Mouse (Mus musculus): ENCODE results near the gene Khdrbs1.
A peak's percentile ranks its signal among the peaks of the same experiment; 100 is the strongest.

The Khdrbs1 gene

GRCm38 (mm10) chr4:129672878-129673449 is 69.1 kb downstream of the Khdrbs1 start:
- DNase-seq (ENCODE audit: low spot score): no peak

GRCm38 (mm10) chr4:129672083-129672877 is 69.8 kb downstream of the Khdrbs1 start, which contains the start of gene Kpna6:
Gene Kpna6, minus strand, starts transcription at chr4:129672767.
- peak; percentile 78 for DNase-seq (ENCODE audit: low spot score)

DNA sequence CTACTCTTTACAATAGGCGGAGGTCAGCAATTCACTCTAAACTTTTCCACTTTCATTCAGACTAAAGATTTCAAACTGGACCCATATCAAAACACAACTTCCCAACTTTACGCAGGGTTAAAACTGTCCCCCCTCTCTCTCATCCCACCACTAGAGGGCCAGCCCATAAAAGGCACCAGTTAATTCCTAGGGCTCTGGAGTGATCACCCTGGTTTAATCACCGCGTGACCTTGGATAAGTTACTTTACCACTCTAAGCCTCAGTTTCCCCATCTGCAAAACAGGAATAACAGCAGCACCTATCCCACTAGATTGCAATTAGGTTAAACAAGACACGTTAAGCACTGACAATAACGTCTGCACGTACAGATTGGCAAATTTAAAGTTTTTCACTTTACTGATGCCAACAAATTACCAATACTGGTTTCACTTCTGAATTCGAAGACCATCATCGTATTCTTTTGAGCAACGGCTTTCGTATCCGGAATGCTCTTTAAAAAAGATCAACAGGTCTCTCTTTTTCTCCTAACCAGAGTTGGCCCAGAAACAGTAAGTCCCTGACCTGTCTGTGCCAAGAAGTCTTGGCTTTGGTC is 70.5 kb downstream of the Khdrbs1 start:
- no peak for DNase-seq (ENCODE audit: low spot score)

DNA sequence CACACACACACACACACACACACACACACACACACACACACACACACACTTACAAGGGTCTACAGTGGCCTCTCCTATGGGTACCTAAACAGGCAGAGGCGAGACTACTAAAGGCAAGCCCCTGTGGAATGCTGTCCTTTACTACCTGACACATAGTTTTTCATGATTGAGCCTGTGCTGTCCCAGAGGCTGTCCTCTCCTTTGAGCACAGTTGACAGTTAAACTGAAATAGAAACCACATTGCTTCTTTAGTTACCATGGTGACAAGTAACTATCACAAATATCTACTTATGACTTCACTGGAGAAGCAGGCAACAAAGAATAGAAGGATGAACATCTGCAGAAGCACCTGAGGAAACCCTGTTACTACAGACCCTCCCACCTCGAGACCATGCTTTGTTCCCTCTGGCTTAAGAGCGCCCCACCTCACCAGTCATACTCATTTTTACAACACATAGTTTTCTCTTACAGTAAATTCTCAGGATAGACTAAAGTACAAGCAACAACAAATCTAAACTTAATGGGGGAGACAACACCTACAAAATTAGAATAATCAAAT is 79.8 kb downstream of the Khdrbs1 start:
- DNase-seq (ENCODE audit: low spot score): no peak

DNA sequence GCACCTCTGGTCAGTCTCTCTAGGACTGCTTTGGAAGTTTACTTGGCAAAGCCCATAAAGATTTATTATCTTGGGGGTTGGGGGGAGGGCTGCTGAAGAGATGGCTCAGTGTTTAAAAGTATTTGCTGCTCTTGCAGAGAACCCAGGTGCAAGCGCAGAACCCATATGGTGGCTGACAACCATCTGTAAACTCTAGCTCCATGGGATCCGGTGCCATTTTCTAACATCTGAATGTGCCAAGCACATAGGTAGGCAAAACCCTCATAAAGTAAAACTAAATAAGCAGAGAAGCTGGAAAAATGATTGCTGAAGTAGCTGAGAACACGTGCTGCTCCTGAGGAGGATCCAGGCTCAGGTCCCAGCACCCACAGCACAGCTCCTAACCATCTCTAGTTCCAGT is 80.5 kb downstream of the Khdrbs1 start:
- no peak for DNase-seq (ENCODE audit: low spot score)

DNA sequence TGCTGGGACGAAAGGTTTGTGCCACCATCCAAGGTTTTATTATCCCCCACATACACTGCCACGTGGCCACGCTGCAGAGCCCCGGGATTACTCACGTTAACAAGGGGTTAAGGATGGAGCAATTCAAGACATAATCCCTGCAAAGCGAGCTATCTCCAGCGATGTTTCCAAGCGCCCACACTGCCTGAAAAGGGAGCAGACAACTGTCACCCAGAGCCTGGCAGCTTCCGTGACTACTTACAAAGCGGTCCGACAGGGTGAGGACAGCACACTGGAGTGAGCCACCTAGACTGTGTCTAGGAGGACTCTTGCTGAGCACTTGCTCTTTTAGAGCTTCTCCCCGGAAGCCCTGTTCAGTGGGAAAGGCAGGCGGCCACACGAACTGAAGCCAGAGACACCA is 87.3 kb downstream of the Khdrbs1 start:
- no peak for DNase-seq (ENCODE audit: low spot score)
